In genomic region chr5:125176864-125177263, GRCm38 (mm10) we compare ENCODE assay signal across 8 mouse cellular contexts. TPM values are rescaled to one million over a fixed set of nuclear protein-coding genes. Genes with fewer than 3 reads are reported as not detected.
DNase-seq lines count a peak whose midpoint lies in the region; ATAC-seq and TF ChIP-seq lines count a peak whose summit lies in the region.

No protein-coding gene starts in this region.

- DNase-seq in liver, adult 2 months (ENCODE audit: extremely low read depth, low read depth, low spot score): peak; percentile 79
- DNase-seq in liver: no peak
- no peak for DNase-seq in forebrain, embryonic 11.5 days (ENCODE audit: low spot score)
- DNase-seq in kidney, adult 11 months: peak; percentile 72
- DNase-seq in limb, embryonic 11.5 days (ENCODE audit: low spot score): no peak
- DNase-seq in urinary bladder, postnatal 14 days (ENCODE audit: low spot score): no peak

- peak overlapping the region; percentile 98 for H3K4me2 ChIP-seq in forebrain, embryonic 11.5 days (ENCODE audit: low read depth, low read length, severe bottlenecking)
- H3K4me2 ChIP-seq in limb, embryonic 11.5 days (ENCODE audit: low read depth, severe bottlenecking): peak overlapping the region; percentile 88
- peak overlapping the region; percentile 91 for H3K4me2 ChIP-seq in midbrain, embryonic 15.5 days

- H3K9me3 ChIP-seq in forebrain, embryonic 11.5 days (ENCODE audit: control insufficient read depth, low read length): no peaks in the 10 kb centered on the region
- H3K9me3 ChIP-seq in limb, embryonic 11.5 days (ENCODE audit: control insufficient read depth, low read length): no peaks in the 10 kb centered on the region
- H3K9me3 ChIP-seq in midbrain, embryonic 15.5 days: no peaks in the 10 kb centered on the region

- peaks cover 44% of the 10 kb centered on the region for H3K4me1 ChIP-seq in liver, adult 2 months (ENCODE audit: control insufficient read depth, insufficient read depth, low read length)
- H3K4me1 ChIP-seq in forebrain, embryonic 11.5 days (replicated peaks; ENCODE audit: control insufficient read depth, insufficient read depth, low read length): peaks cover 46% of the 10 kb centered on the region
- peaks cover 49% of the 10 kb centered on the region for H3K4me1 ChIP-seq in limb, embryonic 11.5 days (ENCODE audit: control insufficient read depth, insufficient read depth, low read length)
- H3K4me1 ChIP-seq in midbrain, embryonic 15.5 days: peaks cover 62% of the 10 kb centered on the region

- peak overlapping the region; percentile 61 for H3K27ac ChIP-seq in liver, adult 2 months (replicated peaks; ENCODE audit: insufficient read depth, low read depth, low read length)
- H3K27ac ChIP-seq in forebrain, embryonic 11.5 days (ENCODE audit: low read depth, low read length): no peak overlapping the region
- no peak overlapping the region; the same call in 1 of the 2 replicates for H3K27ac ChIP-seq in limb, embryonic 11.5 days (replicated peaks; ENCODE audit: low read depth, low read length)
- peak overlapping the region; percentile 91 for H3K27ac ChIP-seq in midbrain, embryonic 15.5 days

- TF ChIP-seq POLR2A in liver, adult 2 months (IDR thresholded peaks at IDR 0.05; ENCODE audit: extremely low read depth, insufficient read depth, low read length): no peak

- peak overlapping the region; percentile 50 for H3K9ac ChIP-seq in liver, adult 2 months (ENCODE audit: low read depth, low read length)
- peak overlapping the region; percentile 88; the same call in 1 of the 2 replicates for H3K9ac ChIP-seq in forebrain, embryonic 11.5 days (ENCODE audit: low read length)
- H3K9ac ChIP-seq in limb, embryonic 11.5 days (ENCODE audit: low read length): no peak overlapping the region; the same call in 1 of the 2 replicates
- H3K9ac ChIP-seq in midbrain, embryonic 15.5 days: peak overlapping the region; percentile 79

- peaks cover 26% of the 10 kb centered on the region; the same call in 1 of the 2 replicates for H3K79me2 ChIP-seq in liver, adult 2 months (ENCODE audit: control insufficient read depth, insufficient read depth, low read length)

- no peak; the same call in 1 of the 2 replicates for TF ChIP-seq CTCF in liver, adult 2 months (IDR thresholded peaks at IDR 0.05; ENCODE audit: low read depth, low read length)

- WGBS in liver, adult 2 months: 11% methylated on average over 12 of the region's 12 CpGs
- WGBS in forebrain, embryonic 11.5 days: 9% methylated on average over 12 of the region's 12 CpGs
- WGBS in limb, embryonic 11.5 days: 21% methylated on average over 12 of the region's 12 CpGs
- 6% methylated on average over 12 of the region's 12 CpGs for WGBS in midbrain, embryonic 15.5 days

- no peaks in the 10 kb centered on the region for H3K36me3 ChIP-seq in liver, adult 2 months (ENCODE audit: control insufficient read depth, insufficient read depth, low read length)
- no peaks in the 10 kb centered on the region for H3K36me3 ChIP-seq in forebrain, embryonic 11.5 days (ENCODE audit: control insufficient read depth, insufficient read depth, low read length)
- no peaks in the 10 kb centered on the region for H3K36me3 ChIP-seq in limb, embryonic 11.5 days (ENCODE audit: control insufficient read depth, insufficient read depth, low read length)
- no peaks in the 10 kb centered on the region for H3K36me3 ChIP-seq in midbrain, embryonic 15.5 days (replicated peaks)

- ATAC-seq in forebrain, embryonic 11.5 days (replicated peaks; ENCODE audit: low FRiP score): no peak
- ATAC-seq in limb, embryonic 11.5 days (ENCODE audit: insufficient number of reproducible peaks, low FRiP score, low TSS enrichment, low read depth): no peak
- ATAC-seq in midbrain, embryonic 15.5 days (replicated peaks): 0 out of 2 replicates have a peak, but pooled peaks have one; percentile 10
- ATAC-seq in erythroblast, adult 5-6 weeks (replicated peaks; ENCODE audit: low FRiP score, poor library complexity, severe bottlenecking): no peak

- peak overlapping the region; percentile 54; the same call in 1 of the 2 replicates for H3K4me3 ChIP-seq in liver, adult 2 months (ENCODE audit: insufficient read depth, low read depth, low read length)
- peak overlapping the region; percentile 93 for H3K4me3 ChIP-seq in forebrain, embryonic 11.5 days (ENCODE audit: low read depth, low read length)
- peak overlapping the region; percentile 82 for H3K4me3 ChIP-seq in limb, embryonic 11.5 days (ENCODE audit: low read depth, low read length)
- peak overlapping the region; percentile 52 for H3K4me3 ChIP-seq in midbrain, embryonic 15.5 days

- H3K27me3 ChIP-seq in liver, adult 2 months (ENCODE audit: control insufficient read depth, insufficient read depth, low read length): no peaks in the 10 kb centered on the region
- no peaks in the 10 kb centered on the region for H3K27me3 ChIP-seq in forebrain, embryonic 11.5 days (ENCODE audit: control insufficient read depth, insufficient read depth, low read length)
- no peaks in the 10 kb centered on the region for H3K27me3 ChIP-seq in limb, embryonic 11.5 days (ENCODE audit: control insufficient read depth, insufficient read depth, low read length)
- no peaks in the 10 kb centered on the region for H3K27me3 ChIP-seq in midbrain, embryonic 15.5 days (replicated peaks)

RNA-seq across cellular contexts. Expression of gene Ncor2, which starts 2.2 kb away (rescaled TPM):
- total RNA-seq in liver, adult 2 months (2014; rRNA removed): 7.1 and 9.4 TPM in 2 replicates
- 15.0 and 17.0 TPM in 2 replicates for polyA plus RNA-seq in liver, adult 2 months (2012; rRNA removed)
- polyA plus RNA-seq in forebrain, embryonic 11.5 days (2014; fragmentation: Nextera tagmentation; extraction: Ambion mirVana): 27.3 and 29.5 TPM in 2 replicates
- polyA plus RNA-seq in limb, embryonic 11.5 days (2014; fragmentation: Nextera tagmentation; extraction: Ambion mirVana): 23.6 and 24.3 TPM in 2 replicates
- polyA plus RNA-seq in midbrain, embryonic 15.5 days (2015; fragmentation: Nextera tagmentation; extraction: Ambion mirVana): 25.6 and 27.6 TPM in 2 replicates
- 15.8 and 18.2 TPM in 2 replicates for total RNA-seq in erythroblast, adult 5-6 weeks (2015; ENCODE audit: low replicate concordance)
- total RNA-seq in erythroblast, adult 5-6 weeks (2017; ENCODE audit: low replicate concordance): 6.0 and 8.0 TPM in 2 replicates

Comparison
In these comparisons a context has a peak if more than half of its experiments do, and no peak if none do; other contexts are left out.
1. DNase-seq: peak in liver, adult 2 months (single experiment) and kidney, adult 11 months (single experiment); none in liver (single experiment), forebrain, embryonic 11.5 days (single experiment), limb, embryonic 11.5 days (single experiment) and urinary bladder, postnatal 14 days (single experiment).
2. H3K27ac ChIP-seq: peak in liver, adult 2 months (single experiment) and midbrain, embryonic 15.5 days (single experiment); none in forebrain, embryonic 11.5 days (single experiment) and limb, embryonic 11.5 days (single experiment).
3. Peak in every context shown above with its lines, with median percentiles within 50 percentile points of each other: H3K4me3 ChIP-seq and H3K4me2 ChIP-seq.